ENCODE assay signal across 8 mouse cellular contexts in genomic region chr7:73400051-73400916, GRCm38 (mm10). TPM values are rescaled to one million over a fixed set of nuclear protein-coding genes. Genes with fewer than 3 reads are reported as not detected.
DNase-seq lines count a peak whose midpoint lies in the region; ATAC-seq and TF ChIP-seq lines count a peak whose summit lies in the region.

No protein-coding gene starts in this region.

- no peaks in the 10 kb centered on the region for H3K36me3 ChIP-seq in kidney, adult 2 months (ENCODE audit: control insufficient read depth, insufficient read depth, low read length)
- peaks cover 9% of the 10 kb centered on the region for H3K36me3 ChIP-seq in hindbrain, embryonic 13.5 days
- peaks cover 8% of the 10 kb centered on the region for H3K36me3 ChIP-seq in midbrain, embryonic 14.5 days (ENCODE audit: control insufficient read depth, insufficient read depth, low read length)

- no peaks in the 10 kb centered on the region for H3K27me3 ChIP-seq in kidney, adult 2 months (replicated peaks; ENCODE audit: control insufficient read depth, insufficient read depth, low read length)
- no peaks in the 10 kb centered on the region for H3K27me3 ChIP-seq in hindbrain, embryonic 13.5 days
- H3K27me3 ChIP-seq in midbrain, embryonic 14.5 days (ENCODE audit: control insufficient read depth, insufficient read depth, low read length), result no peaks in the 10 kb centered on the region

- intact Hi-C loops in gastrocnemius, postnatal 36 days (cut with DNase I), result no loop called here

- H3K9me3 ChIP-seq in hindbrain, embryonic 13.5 days, result no peaks in the 10 kb centered on the region
- no peaks in the 10 kb centered on the region for H3K9me3 ChIP-seq in midbrain, embryonic 14.5 days (ENCODE audit: control insufficient read depth, low read length)

- H3K4me3 ChIP-seq in kidney, adult 2 months (ENCODE audit: insufficient read depth, low read depth, low read length), result 0 out of 2 replicates have a peak overlapping the region, but pooled peaks have one; percentile 4
- peak overlapping the region; percentile 34 for H3K4me3 ChIP-seq in hindbrain, embryonic 13.5 days
- H3K4me3 ChIP-seq in midbrain, embryonic 14.5 days (replicated peaks; ENCODE audit: low read depth, low read length), result peak overlapping the region; percentile 26

- peak overlapping the region; percentile 60 for H3K4me2 ChIP-seq in hindbrain, embryonic 13.5 days
- H3K4me2 ChIP-seq in midbrain, embryonic 14.5 days (ENCODE audit: low read length), result peak overlapping the region; percentile 59

- no peak overlapping the region for H3K27ac ChIP-seq in kidney, adult 2 months (ENCODE audit: insufficient read depth, low read depth, low read length)
- peak overlapping the region; percentile 94 for H3K27ac ChIP-seq in hindbrain, embryonic 13.5 days
- H3K27ac ChIP-seq in midbrain, embryonic 14.5 days (replicated peaks; ENCODE audit: low read depth, low read length), result peak overlapping the region; percentile 83

- 0 out of 2 replicates have a peak, but pooled peaks have one; percentile 2 for ATAC-seq in common myeloid progenitor, adult 5-6 weeks (replicated peaks; ENCODE audit: low read depth, poor library complexity, severe bottlenecking)
- peak; percentile 53 for ATAC-seq in hindbrain, embryonic 13.5 days (ENCODE audit: low FRiP score)
- ATAC-seq in midbrain, embryonic 14.5 days (ENCODE audit: low FRiP score, low TSS enrichment), result peak; percentile 73

- TF ChIP-seq POLR2A in kidney, adult 2 months (IDR thresholded peaks at IDR 0.05; ENCODE audit: low read depth, low read length), result no peak

- 31% methylated on average over 20 of the region's 20 CpGs for WGBS in kidney, adult 2 months
- WGBS in hindbrain, embryonic 13.5 days, result 9% methylated on average over 20 of the region's 20 CpGs
- WGBS in midbrain, embryonic 14.5 days, result 6% methylated on average over 20 of the region's 20 CpGs

- no peak for TF ChIP-seq CTCF in kidney, adult 2 months (conservative IDR thresholded peaks at IDR 0.05; ENCODE audit: insufficient read depth, insufficient read length, low read depth, low read length)

- H3K4me1 ChIP-seq in kidney, adult 2 months (ENCODE audit: control insufficient read depth, insufficient read depth, low read length), result 0 out of 2 replicates have a peak, but pooled peaks cover 3% of the 10 kb centered on the region
- H3K4me1 ChIP-seq in hindbrain, embryonic 13.5 days (replicated peaks), result peaks cover 86% of the 10 kb centered on the region
- H3K4me1 ChIP-seq in midbrain, embryonic 14.5 days (ENCODE audit: control insufficient read depth, insufficient read depth, low read length), result peaks cover 60% of the 10 kb centered on the region

- peak overlapping the region; percentile 71 for H3K9ac ChIP-seq in hindbrain, embryonic 13.5 days
- peak overlapping the region; percentile 41; the same call in 1 of the 2 replicates for H3K9ac ChIP-seq in midbrain, embryonic 14.5 days (replicated peaks; ENCODE audit: low read length)

- DNase-seq in kidney, adult 2 months, result no peak
- no peak for DNase-seq in kidney, postnatal 36 days
- DNase-seq in midbrain, embryonic 14.5 days, result peak; percentile 81
- DNase-seq in gastrocnemius, postnatal 36 days, result no peak
- DNase-seq in left cerebral cortex, adult 8-10 months (ENCODE audit: low spot score in 2 of 2), result no peak
- no peak for DNase-seq in cerebellum, postnatal 10 days

RNA-seq across cellular contexts. Expression of gene Rgma, which starts 25.0 kb away (rescaled TPM):
- polyA plus RNA-seq in kidney, adult 2 months (2012; rRNA removed), result 7.2 and 8.7 TPM in 2 replicates
- not detected in 2 replicates for total RNA-seq in common myeloid progenitor, adult 5-6 weeks (2017)
- polyA plus RNA-seq in hindbrain, embryonic 13.5 days (2015; fragmentation: Nextera tagmentation; extraction: Ambion mirVana), result 40.0 and 41.1 TPM in 2 replicates
- polyA plus RNA-seq in midbrain, embryonic 14.5 days (2014; fragmentation: Nextera tagmentation; extraction: Ambion mirVana), result 46.4 and 59.4 TPM in 2 replicates
- 10 to 100 TPM; 39.1 to 48.9 TPM for total RNA-seq in gastrocnemius, postnatal 36 days (2021)
- total RNA-seq in left cerebral cortex, adult 8-10 months (2022), result 10 to 100 TPM; 63.8 to 70.3 (median 64.4) TPM

Comparison
In these comparisons a context has a peak if more than half of its experiments do, and no peak if none do; other contexts are left out.
1. ATAC-seq: peak in every context shown above with its lines; median percentile 73 in midbrain, embryonic 14.5 days; 53 in hindbrain, embryonic 13.5 days; 2 in common myeloid progenitor, adult 5-6 weeks.
2. RNA of gene Rgma, which starts 25.0 kb away (total RNA-seq): 63.8 to 70.3 TPM in left cerebral cortex, adult 8-10 months and 39.1 to 48.9 TPM in gastrocnemius, postnatal 36 days; not detected in common myeloid progenitor, adult 5-6 weeks; every median in the first group is over 10 times any median in the second.
3. Peak in every context shown above with its lines, with median percentiles within 50 percentile points of each other: H3K4me3 ChIP-seq.